Mouse (Mus musculus) urinary bladder, adult 2 months (tissue): ENCODE measurements around the gene Olfr371. TPM values are rescaled to one million over a fixed set of nuclear protein-coding genes. Genes with fewer than 3 reads are reported as not detected.

Source experiments
- DNase-seq: peaks from one replicate; pipeline ENCODE4 v3.0.0; 2022; ENCODE audit warnings: low spot score
- polyA plus RNA-seq: library from polyadenylated mRNA; depleted of rRNA; stranded (reverse); fragments of >200 nt; gene quantifications from 2 replicates; pipeline ENCODE4 v1.2.3, GENCODE M21; 2012; rRNA removed

Olfr371 gene
- polyA plus RNA-seq: not detected in 2 replicates

DNA sequence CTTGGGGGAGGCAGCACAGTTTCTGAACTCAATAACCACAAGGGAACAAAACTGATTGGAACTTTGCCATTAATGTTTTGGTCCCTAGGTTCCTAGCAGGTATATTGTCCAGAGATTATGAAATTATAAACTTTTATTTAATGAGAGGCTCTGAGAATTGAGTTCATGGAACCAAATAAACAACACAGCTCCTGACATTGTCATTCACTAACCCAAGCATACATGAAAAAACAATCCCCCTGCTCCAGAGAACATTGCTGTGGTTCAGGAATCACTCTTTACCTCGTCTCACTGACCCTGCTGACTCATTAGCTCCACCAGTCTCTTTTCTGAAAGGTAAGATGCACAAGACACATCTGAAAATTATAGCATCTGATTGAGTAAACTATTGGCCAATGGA, at the start of gene Olfr371:
Olfr371 (plus strand) TSS at position 301 of the 400 bp plus-strand sequence.
- DNase-seq: no peak

GRCm38 (mm10) chr8:85192346-85192745, 33.4 kb upstream of the Olfr371 start:
- DNase-seq: no peak

GRCm38 (mm10) chr8:85220220-85220619, 5.6 kb upstream of the Olfr371 start:
- no peak for DNase-seq

DNA sequence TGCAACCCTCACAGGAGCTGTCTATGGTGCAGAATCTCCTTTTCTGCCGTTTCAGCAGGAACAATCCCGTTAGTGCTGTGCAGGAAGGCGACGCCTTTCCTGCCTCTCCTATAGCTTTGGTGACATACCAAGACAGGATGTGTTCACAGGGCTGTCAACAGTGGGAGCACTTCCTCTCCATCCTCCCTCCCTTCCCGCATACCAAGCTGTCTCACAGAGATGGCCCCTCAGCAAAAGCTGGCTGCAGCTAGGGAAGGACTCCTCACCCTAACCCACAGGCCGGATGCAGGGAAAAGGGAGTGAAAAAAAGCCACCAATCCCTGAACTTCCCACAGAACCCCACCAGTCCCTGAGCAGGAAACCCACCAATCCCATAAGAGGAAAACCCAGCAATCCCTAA, 4.8 kb upstream of the Olfr371 start:
- DNase-seq: no peak

GRCm38 (mm10) chr8:85227297-85227696, 1.5 kb downstream of the Olfr371 start:
- no peak for DNase-seq

Other genes starting within 250 kb of the Olfr371 start
- 97.4 and 121 TPM in 2 replicates for gene Junb, start 247.3 kb upstream of the Olfr371 start, polyA plus RNA-seq
- gene Hook2, start 235.4 kb upstream of the Olfr371 start, polyA plus RNA-seq: 26.9 and 28.5 TPM in 2 replicates
- 0.04 TPM in 1 of 2 replicates, not detected in the other for gene Best2, start 211.5 kb upstream of the Olfr371 start, polyA plus RNA-seq
- 113 and 136 TPM in 2 replicates for gene Asna1, start 200.7 kb upstream of the Olfr371 start, polyA plus RNA-seq
- 109 and 140 TPM in 2 replicates for gene Trir, start 199.2 kb upstream of the Olfr371 start, polyA plus RNA-seq
- gene Tnpo2, start 189.1 kb upstream of the Olfr371 start, polyA plus RNA-seq: 50.0 and 53.0 TPM in 2 replicates
- 38.9 and 54.7 TPM in 2 replicates for gene Fbxw9, start 165.9 kb upstream of the Olfr371 start, polyA plus RNA-seq
- 0.43 and 1.2 TPM in 2 replicates for gene Gm5741, start 158.0 kb upstream of the Olfr371 start, polyA plus RNA-seq
- 41.0 and 47.1 TPM in 2 replicates for gene Dhps, start 154.2 kb upstream of the Olfr371 start, polyA plus RNA-seq
- gene Wdr83os, start 145.2 kb upstream of the Olfr371 start, polyA plus RNA-seq: 95.6 and 103 TPM in 2 replicates
- gene Wdr83, start 144.7 kb upstream of the Olfr371 start, polyA plus RNA-seq: 35.8 and 45.7 TPM in 2 replicates
- gene Man2b1, start 142.7 kb upstream of the Olfr371 start, polyA plus RNA-seq: 72.9 and 74.8 TPM in 2 replicates
- gene Zfp791, start 102.9 kb upstream of the Olfr371 start, polyA plus RNA-seq: 3.9 and 4.3 TPM in 2 replicates
- not detected in 2 replicates for gene Cks1brt, start 74.1 kb upstream of the Olfr371 start, polyA plus RNA-seq
- 25.1 and 31.3 TPM in 2 replicates for gene Orc6, start 73.6 kb downstream of the Olfr371 start, polyA plus RNA-seq
- gene Vps35, start 73.8 kb downstream of the Olfr371 start, polyA plus RNA-seq: 92.0 and 94.3 TPM in 2 replicates
- gene Mylk3, start 160.4 kb downstream of the Olfr371 start, polyA plus RNA-seq: 0.21 and 0.22 TPM in 2 replicates
- 16.4 TPM in 2 replicates for gene 4921524J17Rik, start 206.8 kb downstream of the Olfr371 start, polyA plus RNA-seq